Mouse (Mus musculus): ENCODE data around the gene Qrich1. TPM values are rescaled to one million over a fixed set of nuclear protein-coding genes. Genes with fewer than 3 reads are reported as not detected.

Qrich1 gene
- polyA plus RNA-seq, 1 experiment from 2014 or later = 168 TPM

- H3K27me3 ChIP-seq (ENCODE audit: insufficient read depth, poor library complexity, severe bottlenecking) = 0 out of 2 replicates have a peak, but pooled peaks cover 2% of the 10 kb centered on the region
- H3K27ac ChIP-seq = no peak overlapping the region
- H3K36me3 ChIP-seq = peaks cover 60% of the 10 kb centered on the region
- WGBS = 94% methylated on average over 16 of the region's 16 CpGs
- no peaks in the 10 kb centered on the region for H3K9me3 ChIP-seq
- H3K4me1 ChIP-seq (replicated peaks) = peaks cover 80% of the 10 kb centered on the region
- H3K4me3 ChIP-seq = no peak overlapping the region
- no peak for DNase-seq (ENCODE audit: low spot score)
These were observed 54.9 kb downstream of the Qrich1 start for GRCm38 (mm10) chr9:108571401-108571973.

- Histone ChIP-seq H3K27me3 (ENCODE audit: insufficient read depth, poor library complexity, severe bottlenecking) (0 out of 2 replicates have a peak, but pooled peaks cover 7% of the 10 kb centered on the region), H3K9me3 (no peaks in the 10 kb centered on the region), H3K4me1 (replicated peaks) (peaks cover 83% of the 10 kb centered on the region), H3K27ac (no peak overlapping the region), H3K4me3 (no peak overlapping the region), H3K36me3 (peaks cover 65% of the 10 kb centered on the region)
- DNase-seq (ENCODE audit: low spot score) = no peak
- 88% methylated on average over 10 of the region's 10 CpGs for WGBS
These were observed 55.7 kb downstream of the Qrich1 start for GRCm38 (mm10) chr9:108572321-108572720.

GRCm38 (mm10) chr9:108573774-108574690 is 57.4 kb downstream of the Qrich1 start:
- H3K9me3 ChIP-seq = no peaks in the 10 kb centered on the region
- H3K36me3 ChIP-seq = peaks cover 65% of the 10 kb centered on the region
- peak; percentile 77 for DNase-seq (ENCODE audit: low spot score)
- H3K27ac ChIP-seq = no peak overlapping the region
- H3K4me3 ChIP-seq = peak overlapping the region; percentile 2; the same call in 1 of the 2 replicates
- H3K27me3 ChIP-seq (ENCODE audit: insufficient read depth, poor library complexity, severe bottlenecking) = 0 out of 2 replicates have a peak, but pooled peaks cover 7% of the 10 kb centered on the region
- WGBS = 52% methylated on average over 26 of the region's 26 CpGs
- peaks cover 82% of the 10 kb centered on the region for H3K4me1 ChIP-seq (replicated peaks)

- H3K36me3 ChIP-seq = peaks cover 65% of the 10 kb centered on the region
- no peak for DNase-seq (ENCODE audit: low spot score)
- H3K9me3 ChIP-seq = no peaks in the 10 kb centered on the region
- H3K4me1 ChIP-seq (replicated peaks) = peaks cover 83% of the 10 kb centered on the region
- WGBS = 90% methylated on average over 12 of the region's 12 CpGs
- peak overlapping the region; percentile 2; the same call in 1 of the 2 replicates for H3K4me3 ChIP-seq
- peaks cover 13% of the 10 kb centered on the region for H3K27me3 ChIP-seq (ENCODE audit: insufficient read depth, poor library complexity, severe bottlenecking)
- H3K27ac ChIP-seq = peak overlapping the region; percentile 45
These were observed 58.3 kb downstream of the Qrich1 start for GRCm38 (mm10) chr9:108574921-108575320.

GRCm38 (mm10) chr9:108575321-108576297 is 59.0 kb downstream of the Qrich1 start:
- no peak for DNase-seq (ENCODE audit: low spot score)
- H3K27ac ChIP-seq = peak overlapping the region; percentile 45; the same call in 1 of the 2 replicates
- H3K4me3 ChIP-seq = peak overlapping the region; percentile 30; the same call in 1 of the 2 replicates
- 90% methylated on average over 37 of the region's 37 CpGs for WGBS
- peaks cover 20% of the 10 kb centered on the region for H3K27me3 ChIP-seq (ENCODE audit: insufficient read depth, poor library complexity, severe bottlenecking)
- H3K4me1 ChIP-seq (replicated peaks) = peaks cover 76% of the 10 kb centered on the region
- H3K36me3 ChIP-seq = peaks cover 63% of the 10 kb centered on the region
- H3K9me3 ChIP-seq = no peaks in the 10 kb centered on the region

GRCm38 (mm10) chr9:108577025-108577424 is 60.4 kb downstream of the Qrich1 start:
- H3K4me1 ChIP-seq (replicated peaks) = peaks cover 69% of the 10 kb centered on the region
- H3K27ac ChIP-seq = peak overlapping the region; percentile 95; the same call in 1 of the 2 replicates
- WGBS = 67% methylated on average over 6 of the region's 6 CpGs

GRCm38 (mm10) chr9:108577934-108578544 is 61.4 kb downstream of the Qrich1 start:
- H3K4me1 ChIP-seq (replicated peaks) = peaks cover 67% of the 10 kb centered on the region
- H3K27ac ChIP-seq = peak overlapping the region; percentile 95
- no peaks in the 10 kb centered on the region for H3K9me3 ChIP-seq
- peaks cover 57% of the 10 kb centered on the region for H3K36me3 ChIP-seq
- no peak for DNase-seq (ENCODE audit: low spot score)
- H3K4me3 ChIP-seq = peak overlapping the region; percentile 89
- WGBS = 2% methylated on average over 24 of the region's 24 CpGs
- peaks cover 44% of the 10 kb centered on the region for H3K27me3 ChIP-seq (ENCODE audit: insufficient read depth, poor library complexity, severe bottlenecking)

More at GRCm38 (mm10) chr9:108577025-108577424, 60.4 kb downstream of the Qrich1 start:
- no peaks in the 10 kb centered on the region for H3K9me3 ChIP-seq
- peaks cover 58% of the 10 kb centered on the region for H3K36me3 ChIP-seq
- H3K4me3 ChIP-seq = peak overlapping the region; percentile 89
- H3K27me3 ChIP-seq (ENCODE audit: insufficient read depth, poor library complexity, severe bottlenecking) = peaks cover 34% of the 10 kb centered on the region
- no peak for DNase-seq (ENCODE audit: low spot score)

- peaks cover 50% of the 10 kb centered on the region for H3K27me3 ChIP-seq (ENCODE audit: insufficient read depth, poor library complexity, severe bottlenecking)
- 5% methylated on average over 51 of the region's 51 CpGs for WGBS
- H3K27ac ChIP-seq = peak within 1 kb of the TSS; percentile 95
- no peaks in the 10 kb centered on the region for H3K9me3 ChIP-seq
- DNase-seq (ENCODE audit: low spot score) = peak; percentile 97
- peak within 1 kb of the TSS; percentile 89 for H3K4me3 ChIP-seq
- peaks cover 50% of the 10 kb centered on the region for H3K36me3 ChIP-seq
- H3K4me1 ChIP-seq (replicated peaks) = peaks cover 60% of the 10 kb centered on the region
These were observed 62.1 kb downstream of the Qrich1 start, which contains the start of gene Wdr6 for GRCm38 (mm10) chr9:108578545-108579343. Gene Wdr6 (minus strand): TSS chr9:108578739.

- peaks cover 44% of the 10 kb centered on the region for H3K36me3 ChIP-seq
- H3K4me1 ChIP-seq (replicated peaks) = peaks cover 54% of the 10 kb centered on the region
- no peak for DNase-seq (ENCODE audit: low spot score)
- H3K9me3 ChIP-seq = no peaks in the 10 kb centered on the region
- peaks cover 50% of the 10 kb centered on the region for H3K27me3 ChIP-seq (ENCODE audit: insufficient read depth, poor library complexity, severe bottlenecking)
- H3K27ac ChIP-seq = peak overlapping the region; percentile 95
- peak overlapping the region; percentile 89 for H3K4me3 ChIP-seq
- WGBS = 72% methylated on average over 5 of the region's 5 CpGs
These were observed 62.7 kb downstream of the Qrich1 start for GRCm38 (mm10) chr9:108579344-108579690.

GRCm38 (mm10) chr9:108587571-108588180 is 71.1 kb downstream of the Qrich1 start:
- peaks cover 17% of the 10 kb centered on the region for H3K27me3 ChIP-seq (ENCODE audit: insufficient read depth, poor library complexity, severe bottlenecking)
- DNase-seq (ENCODE audit: low spot score) = peak; percentile 96
- under 1% methylated on average over 14 of the region's 14 CpGs for WGBS
- peaks cover 40% of the 10 kb centered on the region for H3K4me1 ChIP-seq (replicated peaks)
- H3K9me3 ChIP-seq = no peaks in the 10 kb centered on the region
- peak overlapping the region; percentile 47 for H3K4me3 ChIP-seq
- peaks cover 6% of the 10 kb centered on the region; the same call in 1 of the 2 replicates for H3K36me3 ChIP-seq
- peak overlapping the region; percentile 93 for H3K27ac ChIP-seq

- Histone ChIP-seq H3K27ac (peak overlapping the region; percentile 93), H3K27me3 (ENCODE audit: insufficient read depth, poor library complexity, severe bottlenecking) (peaks cover 6% of the 10 kb centered on the region), H3K9me3 (no peaks in the 10 kb centered on the region), H3K4me3 (no peak overlapping the region), H3K36me3 (peaks cover 8% of the 10 kb centered on the region; the same call in 1 of the 2 replicates), H3K4me1 (replicated peaks) (peaks cover 40% of the 10 kb centered on the region)
- DNase-seq (ENCODE audit: low spot score) = no peak
- 79% methylated on average over 5 of the region's 5 CpGs for WGBS
These were observed 72.6 kb downstream of the Qrich1 start for GRCm38 (mm10) chr9:108589229-108589628.
